Mouse (Mus musculus) lung, postnatal 0 days (tissue): ENCODE measurements around the gene Spi1. TPM values are rescaled to one million over a fixed set of nuclear protein-coding genes. Genes with fewer than 3 reads are reported as not detected.
"Not testable (repeated sequence)": the region's sequence is repeated elsewhere in the genome, so short reads cannot be mapped to it uniquely, and the experiment has no call there.

Source experiments
- ATAC-seq: fragments of 200-750 bp; cut with Nextera tagmentation; 2 replicates; pipeline ENCODE4 v1.8.0; 2017; ENCODE audit warnings: moderate library complexity
- DNase-seq: peaks from one replicate; pipeline ENCODE4 v3.0.0-alpha.2; 2016; ENCODE audit warnings: low spot score
- H3K27ac ChIP-seq: fragments of 300-500 bp; sonication (generic); 2 replicates; pipeline ENCODE4 v1.5.1; 2014; ENCODE audit warnings: antibody characterized with exemption, mild to moderate bottlenecking, low read length, mixed read lengths
- H3K27me3 ChIP-seq: fragments of 300-500 bp; sonication (generic); replicated peaks from 2 replicates; pipeline ENCODE4 v1.6.1; 2014; ENCODE audit warnings: low read length, mixed read lengths; ENCODE audit not compliant: insufficient read depth
- H3K36me3 ChIP-seq: fragments of 300-500 bp; sonication (generic); 2 replicates; pipeline ENCODE4 v1.6.1; 2014; ENCODE audit warnings: low read length, mixed read lengths; ENCODE audit not compliant: insufficient read depth
- H3K4me1 ChIP-seq: fragments of 300-500 bp; sonication (generic); 2 replicates; pipeline ENCODE4 v1.6.1; 2014; ENCODE audit warnings: antibody characterized with exemption, low read depth, low read length, mixed read lengths; ENCODE audit not compliant: insufficient read depth
- H3K4me2 ChIP-seq: fragments of 300-500 bp; sonication (generic); replicated peaks from 2 replicates; pipeline ENCODE4 v1.6.1; 2014; ENCODE audit warnings: low read depth, mild to moderate bottlenecking, low read length, moderate library complexity, mixed read lengths
- H3K4me3 ChIP-seq: fragments of 300-500 bp; sonication (generic); 2 replicates; pipeline ENCODE4 v1.5.1; 2014; ENCODE audit warnings: low read depth, low read length
- H3K9ac ChIP-seq: fragments of 300-500 bp; sonication (generic); replicated peaks from 2 replicates; pipeline ENCODE4 v1.6.1; 2014; ENCODE audit warnings: low read depth, mild to moderate bottlenecking
- H3K9me3 ChIP-seq: fragments of 300-500 bp; sonication (generic); 2 replicates; pipeline ENCODE4 v1.6.1; 2016; ENCODE audit warnings: low read length, mixed read lengths
- CTCF ChIP-seq: IDR thresholded peaks from 2 replicates; pipeline ENCODE4 v1.5.1; 2016; ENCODE audit warnings: antibody characterized with exemption, mild to moderate bottlenecking
- EP300 ChIP-seq: IDR thresholded peaks from 2 replicates; pipeline ENCODE4 v1.6.1; 2016; ENCODE audit warnings: antibody characterized with exemption, mild to moderate bottlenecking, control low read depth
- WGBS: fragments of 180-500 bp; shearing (Covaris S2); extraction: QIAGEN DNeasy Blood & Tissue Kit; methylation state at CpG from one replicate; pipeline ENCODE4 v1.1.7; 2014; 5-methylcytosine and 5-hydroxymethylcytosine counted together
- polyA plus RNA-seq: library from polyadenylated mRNA; unstranded; fragments of >200 nt; fragmentation: Nextera tagmentation; extraction: Ambion mirVana; gene quantifications from 2 replicates; pipeline ENCODE4 v1.2.1, GENCODE M21; 2015

The Spi1 gene
- polyA plus RNA-seq, 1 experiment from 2014 or later, result 24.2 TPM

GRCm38 (mm10) chr2:91108156-91108555 is 26.0 kb downstream of the Spi1 start:
- Histone ChIP-seq H3K9ac (no peak overlapping the region), H3K9me3 (no peaks in the 10 kb centered on the region), H3K4me3 (no peak overlapping the region), H3K4me2 (no peak overlapping the region), H3K27me3 (no peaks in the 10 kb centered on the region; the same call in 1 of the 2 replicates), H3K4me1 (no peaks in the 10 kb centered on the region), H3K36me3 (no peaks in the 10 kb centered on the region), H3K27ac (no peak overlapping the region)
- no peak for TF ChIP-seq CTCF
- TF ChIP-seq EP300, result no peak
- DNase-seq (no peak), ATAC-seq (no peak)
- 65% methylated on average over 3 of the region's 3 CpGs for WGBS

- H3K4me3 ChIP-seq, result no peak overlapping the region
- no peaks in the 10 kb centered on the region; the same call in 1 of the 2 replicates for H3K27me3 ChIP-seq
- H3K9ac ChIP-seq, result no peak overlapping the region
- no peak overlapping the region for H3K4me2 ChIP-seq
- no peaks in the 10 kb centered on the region for H3K36me3 ChIP-seq
- DNase-seq, result peak; percentile 25
- WGBS, result 60% methylated on average over 5 of the region's 5 CpGs
- TF ChIP-seq EP300, result no peak
- no peak for TF ChIP-seq CTCF
- no peaks in the 10 kb centered on the region for H3K9me3 ChIP-seq
- no peaks in the 10 kb centered on the region for H3K4me1 ChIP-seq
- H3K27ac ChIP-seq, result no peak overlapping the region
- ATAC-seq, result peak; percentile 33; the same call in 1 of the 2 replicates
Observed at GRCm38 (mm10) chr2:91109241-91109640, 27.1 kb downstream of the Spi1 start.

DNA sequence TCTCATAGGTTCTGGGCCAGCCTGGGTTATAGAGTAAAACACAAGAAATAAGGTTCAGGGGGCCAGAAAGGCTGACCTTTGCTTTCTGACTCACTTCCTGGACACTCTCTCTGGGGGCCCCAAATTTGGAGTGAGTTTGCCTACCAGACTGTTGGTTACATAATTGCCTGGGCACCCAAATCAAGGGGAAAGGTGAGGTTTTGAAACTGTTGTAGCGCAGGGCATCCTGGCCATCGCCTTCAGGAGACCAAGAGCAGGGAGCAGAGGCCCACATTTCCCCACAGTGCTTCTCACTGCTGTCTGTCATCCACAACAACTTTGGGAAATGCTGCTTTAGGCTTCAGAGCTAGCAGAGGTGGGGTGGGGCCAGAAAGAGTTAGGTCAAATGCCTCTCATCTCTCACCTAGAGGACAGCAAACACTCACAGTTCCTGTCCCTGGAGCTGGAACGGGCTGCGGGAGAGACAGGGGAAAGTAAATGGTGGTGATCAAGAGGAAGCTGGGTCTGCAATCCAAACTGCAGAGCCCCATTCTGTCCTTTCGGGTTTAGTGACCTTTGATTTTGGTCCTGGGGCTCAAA is 27.7 kb downstream of the Spi1 start:
- H3K4me2 ChIP-seq, result no peak overlapping the region
- H3K27me3 ChIP-seq, result no peaks in the 10 kb centered on the region; the same call in 1 of the 2 replicates
- TF ChIP-seq CTCF (no peak), EP300 (no peak)
- no peak overlapping the region for H3K27ac ChIP-seq
- no peaks in the 10 kb centered on the region for H3K4me1 ChIP-seq
- no peaks in the 10 kb centered on the region for H3K36me3 ChIP-seq
- ATAC-seq (peak; percentile 45), DNase-seq (peak; percentile 56)
- H3K9ac ChIP-seq, result no peak overlapping the region
- WGBS, result 51% methylated on average over 5 of the region's 5 CpGs
- H3K4me3 ChIP-seq, result no peak overlapping the region
- H3K9me3 ChIP-seq, result no peaks in the 10 kb centered on the region

GRCm38 (mm10) chr2:91110429-91110828 is 28.2 kb downstream of the Spi1 start:
- H3K9ac ChIP-seq, result no peak overlapping the region
- no peak overlapping the region for H3K4me2 ChIP-seq
- ATAC-seq (no peak), DNase-seq (peak; percentile 33)
- H3K4me3 ChIP-seq, result no peak overlapping the region
- no peaks in the 10 kb centered on the region for H3K9me3 ChIP-seq
- peak; percentile 44 for TF ChIP-seq CTCF
- no peak for TF ChIP-seq EP300
- WGBS, result 72% methylated on average over 6 of the region's 6 CpGs
- no peaks in the 10 kb centered on the region; the same call in 1 of the 2 replicates for H3K27me3 ChIP-seq
- H3K4me1 ChIP-seq, result no peaks in the 10 kb centered on the region
- no peak overlapping the region for H3K27ac ChIP-seq
- H3K36me3 ChIP-seq, result no peaks in the 10 kb centered on the region

GRCm38 (mm10) chr2:91111832-91112231 is 29.6 kb downstream of the Spi1 start:
- not testable (repeated sequence) for H3K4me1 ChIP-seq, H3K4me3 ChIP-seq, H3K4me2 ChIP-seq, H3K9me3 ChIP-seq, H3K27me3 ChIP-seq, H3K27ac ChIP-seq, DNase-seq, H3K9ac ChIP-seq, H3K36me3 ChIP-seq, ATAC-seq
- WGBS, result 87% methylated on average over 3 of the region's 3 CpGs

- no peaks in the 10 kb centered on the region for H3K4me1 ChIP-seq
- 0 out of 2 replicates have a peak overlapping the region, but pooled peaks have one; percentile 9 for H3K27ac ChIP-seq
- no peak overlapping the region for H3K4me3 ChIP-seq
- no peaks in the 10 kb centered on the region for H3K36me3 ChIP-seq
- ATAC-seq (peak; percentile 16; the same call in 1 of the 2 replicates), DNase-seq (peak; percentile 55)
- 0 out of 2 replicates have a peak, but pooled peaks have one; percentile 29 for TF ChIP-seq EP300
- TF ChIP-seq CTCF, result no peak
- WGBS, result 41% methylated on average over 4 of the region's 4 CpGs
- no peak overlapping the region for H3K4me2 ChIP-seq
- no peak overlapping the region for H3K9ac ChIP-seq
- no peaks in the 10 kb centered on the region; the same call in 1 of the 2 replicates for H3K27me3 ChIP-seq
- H3K9me3 ChIP-seq, result no peaks in the 10 kb centered on the region
Observed at GRCm38 (mm10) chr2:91112491-91112890, 30.3 kb downstream of the Spi1 start.
